Mouse (Mus musculus) urinary bladder, adult 18-20 months (tissue): ENCODE data around the gene Ttll5.

Source experiments
- DNase-seq, 2 experiments: peaks; one replicate each; pipeline ENCODE4 v3.0.0; 2022; ENCODE audit warnings: low spot score in 2 of 2, mixed read lengths in 2 of 2

Gene Ttll5

DNA sequence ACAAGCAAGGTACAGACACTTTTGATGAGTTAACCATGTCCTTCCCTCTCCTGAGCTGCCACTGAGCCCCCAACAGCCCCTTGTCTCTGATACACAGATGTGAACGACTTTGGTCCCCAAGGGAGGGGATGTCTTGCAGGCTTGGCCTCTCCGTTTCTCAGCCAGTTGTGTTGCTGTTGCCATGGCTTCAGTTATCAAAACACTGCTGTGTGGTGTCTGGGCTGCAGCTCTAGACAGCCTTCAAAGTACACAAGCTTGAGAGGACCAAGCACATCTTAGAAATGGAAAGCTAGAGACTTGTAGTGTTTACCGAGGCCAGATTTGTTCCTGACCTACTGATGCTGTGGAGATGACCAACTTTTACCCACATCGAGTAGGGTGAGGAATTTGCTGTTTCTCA, 102.4 kb downstream of the Ttll5 start:
- no peak for DNase-seq

DNA sequence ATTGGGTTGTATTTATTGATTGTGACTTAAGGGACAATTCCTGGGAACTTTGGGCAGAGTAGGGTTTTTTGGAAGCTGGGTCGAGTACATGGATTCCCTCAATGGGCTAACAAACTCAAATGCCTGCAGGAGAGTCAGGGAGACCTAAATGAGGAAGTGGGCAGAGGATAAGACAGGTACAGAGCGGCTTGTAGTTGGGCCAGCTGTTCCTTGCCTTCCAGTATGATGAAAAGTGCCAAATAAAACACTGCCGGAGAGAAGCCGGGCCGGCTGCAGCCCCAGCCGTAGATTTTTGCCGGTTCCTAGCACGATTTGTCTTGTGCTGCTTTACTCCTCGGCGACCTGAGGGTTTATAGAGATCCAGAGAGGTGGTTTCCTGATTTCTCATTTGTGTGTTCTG, 104.1 kb downstream of the Ttll5 start:
- no peak for DNase-seq

DNA sequence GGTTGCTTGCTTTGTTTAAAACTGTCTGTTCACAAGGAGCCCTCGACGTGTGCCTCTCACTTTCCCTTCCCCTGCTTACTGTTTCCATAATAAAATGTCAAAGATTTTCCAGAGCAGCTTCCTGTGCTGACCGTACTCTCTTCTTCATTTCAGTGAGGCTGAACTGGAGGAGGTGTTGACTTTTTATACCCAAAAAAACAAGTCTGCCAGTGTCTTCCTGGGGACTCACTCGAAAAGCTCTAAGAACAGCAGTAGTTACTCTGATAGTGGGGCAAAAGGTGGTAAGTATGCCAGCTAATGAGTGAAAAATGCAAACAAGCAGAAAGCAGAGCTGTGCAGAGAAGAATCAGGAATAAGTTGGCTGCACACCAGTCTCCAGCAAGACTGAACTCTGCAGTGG, 105.3 kb downstream of the Ttll5 start:
- DNase-seq: no peak

DNA sequence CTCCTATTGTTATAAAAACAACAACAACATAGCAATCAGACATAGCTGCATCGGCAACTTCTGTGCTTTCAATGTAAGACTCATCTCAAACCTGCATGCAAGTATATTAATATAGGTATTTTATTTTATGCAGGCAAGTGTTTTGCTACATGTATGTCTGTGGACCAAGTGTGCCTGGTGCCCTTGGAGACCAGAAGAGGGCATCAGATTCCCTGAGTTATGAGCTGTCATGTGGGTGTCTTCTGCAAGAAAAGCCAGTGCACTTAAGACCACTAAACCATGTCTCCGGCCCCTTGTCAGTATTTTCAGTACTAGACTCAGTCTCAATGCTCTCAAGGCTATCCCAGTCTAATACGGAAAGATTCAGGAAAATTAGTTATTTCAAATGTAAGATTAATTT, 106.3 kb downstream of the Ttll5 start:
- DNase-seq: no peak

DNA sequence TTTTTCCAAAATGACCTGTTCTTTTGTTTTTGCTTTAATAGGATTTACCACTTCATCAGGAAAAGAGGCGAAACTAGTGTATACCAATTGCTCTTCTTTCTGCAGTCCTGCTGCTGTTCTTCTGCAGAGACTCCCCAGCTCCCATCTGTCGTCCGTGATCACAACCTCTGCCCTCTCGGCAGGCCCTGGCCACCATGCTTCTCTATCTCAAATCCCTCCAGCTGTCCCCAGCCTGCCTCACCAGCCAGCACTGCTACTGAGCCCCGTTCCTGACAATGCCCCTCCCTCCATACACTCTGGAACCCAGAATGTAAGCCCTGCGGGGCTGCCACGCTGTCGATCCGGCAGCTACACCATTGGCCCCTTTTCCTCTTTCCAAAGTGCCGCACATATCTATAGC, 108.8 kb downstream of the Ttll5 start:
- no peak for DNase-seq

DNA sequence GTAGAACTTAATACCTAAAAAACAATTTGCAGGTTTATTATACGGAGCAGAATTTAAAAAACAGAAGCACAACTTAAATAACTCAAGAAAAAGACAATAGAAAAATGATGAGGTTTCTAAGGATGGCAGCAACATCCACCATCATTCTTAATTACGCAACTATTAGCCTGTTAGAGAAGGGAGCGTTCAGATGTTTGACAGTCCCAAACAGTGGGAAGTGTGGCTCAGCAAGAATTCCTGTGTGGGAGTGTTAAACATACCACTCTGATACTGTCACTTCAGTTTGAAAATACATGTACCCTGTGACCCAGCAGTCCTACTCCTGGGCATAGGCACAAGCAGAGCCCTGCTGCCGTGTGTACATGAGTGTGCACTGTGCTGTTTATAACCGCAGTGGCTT, 112.9 kb downstream of the Ttll5 start:
- no peak for DNase-seq

DNA sequence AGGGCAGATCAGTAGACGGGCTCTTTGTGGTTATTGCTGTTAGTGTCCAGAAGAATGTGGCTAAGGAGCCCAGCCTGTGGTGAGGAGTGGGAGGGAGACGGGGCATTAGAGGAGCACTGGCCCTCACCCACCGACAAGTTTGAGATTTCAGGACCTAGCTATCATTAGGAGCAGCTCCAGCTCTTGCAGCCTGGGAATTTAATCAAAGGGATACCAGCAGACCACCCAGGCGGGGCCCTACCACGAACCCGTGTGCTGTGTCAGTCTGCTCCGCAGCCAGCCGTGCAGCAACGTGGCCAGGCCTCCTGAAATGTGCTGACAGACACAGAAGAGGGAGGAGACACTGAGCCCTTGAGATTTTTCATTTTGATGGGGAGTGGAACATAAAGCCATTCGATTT, 119.0 kb downstream of the Ttll5 start:
- no peak for DNase-seq

DNA sequence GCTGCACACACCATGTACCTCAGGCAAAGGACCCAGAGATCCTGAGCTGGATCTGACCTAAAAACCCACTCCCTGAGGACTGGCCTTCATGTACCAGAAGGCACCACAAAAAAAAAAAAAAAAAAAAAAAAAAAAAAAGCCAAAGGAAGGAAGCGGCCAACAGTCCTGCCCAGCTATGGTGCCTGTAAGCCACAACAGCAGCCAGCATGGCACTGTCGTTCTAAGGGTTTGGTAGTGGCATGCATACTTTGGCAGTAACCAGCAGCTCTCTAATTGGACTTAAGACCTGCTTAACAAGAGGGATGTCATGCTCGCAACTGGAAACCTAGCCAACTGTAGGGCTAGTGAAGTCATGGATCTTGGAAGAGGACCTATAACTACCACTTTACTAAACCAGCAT, 120.0 kb downstream of the Ttll5 start:
- DNase-seq: no peak

DNA sequence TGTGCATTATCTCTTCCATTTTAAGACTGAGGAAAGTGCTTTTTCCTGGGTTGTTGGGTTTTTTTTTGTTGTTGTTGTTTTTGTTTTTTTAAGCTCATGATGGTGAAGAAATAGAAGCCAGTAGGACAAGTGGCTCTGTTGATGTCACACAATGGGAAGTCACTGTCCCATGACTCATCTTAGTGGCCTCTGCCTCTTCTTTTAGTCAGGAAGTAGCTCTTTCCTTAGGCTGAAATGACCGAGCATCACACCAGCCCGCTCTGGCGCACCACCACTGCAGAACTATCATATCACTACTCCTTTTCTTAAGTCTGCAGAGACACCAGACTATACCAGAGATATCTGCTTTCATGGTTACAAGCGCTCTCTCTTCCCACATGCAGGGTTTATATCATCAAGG, 122.7 kb downstream of the Ttll5 start:
- DNase-seq: no peak

DNA sequence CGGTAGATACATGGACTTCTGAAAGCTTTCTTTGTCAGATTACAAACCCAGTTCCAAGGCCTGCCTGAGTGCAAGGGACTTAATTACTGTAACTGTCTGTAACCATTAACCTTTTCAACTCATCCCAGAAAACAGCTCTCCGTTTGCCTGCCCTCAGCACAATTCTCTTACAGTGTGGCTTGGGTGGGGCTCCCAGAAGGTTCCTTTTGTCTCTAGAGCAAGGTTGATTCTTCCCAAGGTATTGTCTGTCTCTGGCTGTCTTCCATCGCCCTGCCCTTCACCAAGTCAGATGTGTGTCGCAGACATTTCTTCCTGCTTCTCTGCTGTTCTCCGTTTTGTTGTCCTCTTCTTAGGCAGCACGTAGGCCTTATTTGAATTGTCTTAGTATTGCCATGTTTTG, 125.2 kb downstream of the Ttll5 start:
- no peak for DNase-seq

DNA sequence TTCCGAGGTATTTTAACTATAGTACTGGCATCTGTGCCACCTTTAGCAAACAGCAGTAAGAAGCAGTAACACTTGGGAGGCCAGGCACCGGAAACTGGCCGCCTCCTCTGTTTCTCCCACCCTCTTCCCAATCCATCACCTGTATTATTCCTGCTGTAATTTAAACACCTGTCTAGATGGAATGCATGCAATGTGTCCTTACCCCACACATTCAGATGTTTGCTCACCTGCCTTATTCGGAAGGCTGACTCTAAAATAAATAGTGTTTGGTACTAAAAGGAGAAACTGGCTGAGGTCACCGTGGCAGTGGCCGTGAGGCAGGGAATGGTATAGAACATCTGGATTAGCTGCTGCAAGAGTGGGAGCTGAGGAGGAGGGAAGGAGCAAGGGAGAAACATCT, 125.9 kb downstream of the Ttll5 start:
- no peak for DNase-seq

DNA sequence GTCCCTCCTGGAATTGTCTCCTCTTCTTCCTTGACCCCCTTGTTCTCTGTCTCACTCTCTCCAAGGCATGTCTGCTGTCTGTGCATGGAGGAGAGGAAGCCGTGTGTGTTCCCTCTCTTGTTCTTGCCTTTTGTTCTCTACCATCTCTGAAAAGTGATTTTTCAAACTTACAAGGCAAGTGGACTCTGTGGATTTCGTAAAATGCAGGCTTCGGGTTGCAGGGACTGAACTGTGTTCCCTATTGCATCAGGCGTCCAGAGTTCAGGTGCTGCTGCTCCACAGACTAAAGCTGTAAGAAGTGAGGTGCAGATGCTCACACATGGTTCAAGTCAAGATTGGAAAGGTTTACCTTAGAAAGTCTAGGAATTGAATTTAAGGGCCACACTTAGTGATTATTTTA, 126.6 kb downstream of the Ttll5 start:
- no peak for DNase-seq

DNA sequence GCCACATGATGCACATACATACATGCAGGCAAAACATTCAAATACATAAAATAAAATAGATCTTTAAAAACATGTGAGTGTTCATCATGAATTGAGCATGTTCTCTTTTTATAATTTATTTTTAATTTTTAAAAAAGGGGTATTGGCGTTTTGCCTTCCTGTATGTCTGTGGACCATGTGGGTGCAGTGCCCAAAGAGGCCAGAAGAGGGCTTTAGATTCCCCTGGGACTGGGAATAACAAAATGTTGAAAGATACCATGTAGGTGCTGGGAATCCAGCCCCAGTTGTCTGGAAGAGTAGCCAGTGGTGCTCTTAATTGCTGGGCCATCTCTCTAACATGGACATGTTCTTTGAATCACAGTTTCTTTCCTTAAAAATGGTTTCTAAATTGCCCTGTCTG, 127.4 kb downstream of the Ttll5 start:
- no peak for DNase-seq

DNA sequence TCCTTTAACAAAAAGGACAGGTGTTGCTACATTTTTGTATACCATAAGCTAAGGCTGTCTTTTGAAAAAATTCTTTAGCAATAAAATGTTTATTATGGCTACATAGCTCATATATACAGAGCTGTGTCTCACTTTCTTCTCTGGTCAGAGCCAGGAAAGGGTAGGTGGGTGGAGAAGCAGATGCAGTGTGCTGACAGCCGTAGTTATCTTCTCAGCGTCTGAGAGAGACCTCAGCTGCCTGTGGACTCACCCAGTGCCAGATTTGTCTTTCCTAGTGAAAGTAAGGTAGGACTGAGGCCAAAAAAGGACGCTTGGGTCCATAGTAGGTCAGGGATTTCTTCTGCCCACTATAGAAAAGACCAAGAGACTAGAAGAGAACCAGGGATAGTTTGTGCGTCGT, 127.9 kb downstream of the Ttll5 start:
- DNase-seq: no peak

DNA sequence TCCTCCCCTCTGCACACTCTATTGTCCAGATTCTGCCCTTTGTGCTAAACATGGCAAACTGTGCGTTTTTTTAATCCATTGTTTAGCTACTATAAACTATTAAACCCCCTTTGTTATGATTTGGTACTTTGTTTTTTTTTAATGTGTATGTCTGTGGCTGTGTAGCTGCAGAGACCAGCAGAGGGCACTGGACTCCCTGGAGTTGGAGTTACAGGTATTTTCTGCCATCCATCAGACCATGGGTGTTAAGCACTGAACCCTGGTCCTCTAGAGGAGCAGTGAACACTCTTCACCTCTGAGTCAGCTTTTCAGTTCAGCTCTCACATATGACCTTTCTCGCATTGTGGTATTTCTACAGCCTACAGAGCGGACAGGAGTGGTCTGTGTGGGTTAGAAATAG, 129.7 kb downstream of the Ttll5 start:
- no peak for DNase-seq

DNA sequence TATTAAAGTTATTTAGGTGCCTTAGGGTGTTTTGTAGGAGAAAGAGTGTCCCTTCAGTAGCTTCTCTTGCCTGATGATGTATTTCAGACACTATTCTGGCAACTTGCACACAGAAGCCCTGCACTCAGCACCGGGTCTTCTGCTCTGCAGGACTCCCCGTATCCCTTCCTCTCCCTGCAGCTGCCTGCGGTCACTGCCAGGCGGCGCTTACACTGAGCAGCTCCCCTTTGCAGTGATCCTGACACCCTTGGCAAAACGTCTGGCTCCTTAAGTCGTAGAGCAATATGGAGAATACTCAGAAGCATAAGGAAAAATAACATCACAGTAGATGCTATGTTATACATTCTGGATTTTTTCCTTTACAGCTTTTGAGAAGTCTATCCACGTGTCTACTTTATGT, 130.6 kb downstream of the Ttll5 start:
- DNase-seq: no peak

DNA sequence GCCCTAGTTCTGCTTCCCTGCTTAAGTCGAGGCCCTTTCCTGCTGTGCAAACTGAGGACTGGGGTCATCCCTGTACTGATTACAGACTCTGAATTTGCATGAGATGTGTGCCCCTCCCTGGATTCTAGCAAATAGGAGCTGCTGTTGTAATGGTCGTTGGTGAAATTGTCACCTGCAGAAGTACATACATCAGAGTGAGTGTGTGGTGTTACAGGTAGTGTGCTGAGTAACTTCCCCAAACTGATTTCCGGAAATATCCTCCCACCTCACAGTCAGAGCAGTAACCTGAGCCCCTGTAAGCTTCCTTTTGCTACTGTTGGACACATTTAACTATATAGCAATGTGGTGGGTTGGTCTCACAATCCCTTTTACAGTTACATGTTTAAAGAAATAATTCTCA, 131.2 kb downstream of the Ttll5 start:
- no peak for DNase-seq

DNA sequence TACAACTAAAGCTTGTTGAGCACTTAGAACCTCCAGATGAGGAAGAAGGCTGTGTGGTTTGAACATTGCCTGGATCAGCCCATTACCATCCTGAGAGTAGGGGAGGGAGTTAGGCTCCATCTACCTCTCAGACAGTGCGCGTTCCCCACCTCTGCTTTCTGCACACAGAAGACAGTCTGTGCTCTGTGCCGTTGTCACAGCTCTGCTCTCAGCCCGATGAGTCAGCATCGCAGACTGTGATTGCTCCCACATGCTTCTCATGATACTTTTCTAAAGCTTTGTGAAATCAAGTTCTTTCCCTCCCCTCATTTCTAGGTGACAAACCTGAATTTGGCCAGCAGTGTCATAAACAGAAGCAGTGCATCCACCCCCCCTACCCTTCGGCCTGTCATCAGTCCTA, 131.8 kb downstream of the Ttll5 start:
- DNase-seq: no peak

DNA sequence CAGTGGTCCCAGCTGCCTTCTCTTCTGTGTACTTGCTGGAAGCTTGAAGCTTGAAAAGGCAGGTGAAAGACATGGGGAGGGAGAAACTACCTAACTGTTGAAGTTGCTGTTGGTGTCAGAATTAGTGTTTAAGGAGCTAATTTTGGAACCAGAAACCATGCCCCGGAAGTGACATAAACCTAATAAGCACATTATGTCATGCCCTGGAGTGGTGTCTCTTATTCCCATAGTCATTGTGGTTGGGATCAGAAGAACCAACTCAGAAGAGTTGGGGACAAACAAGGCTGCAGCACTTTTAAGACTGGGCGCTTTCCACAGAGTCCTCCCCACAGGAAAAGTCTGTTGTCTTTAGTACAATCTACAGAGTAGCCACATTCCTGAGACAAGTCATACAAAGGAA, 134.0 kb downstream of the Ttll5 start:
- no peak for DNase-seq

DNA sequence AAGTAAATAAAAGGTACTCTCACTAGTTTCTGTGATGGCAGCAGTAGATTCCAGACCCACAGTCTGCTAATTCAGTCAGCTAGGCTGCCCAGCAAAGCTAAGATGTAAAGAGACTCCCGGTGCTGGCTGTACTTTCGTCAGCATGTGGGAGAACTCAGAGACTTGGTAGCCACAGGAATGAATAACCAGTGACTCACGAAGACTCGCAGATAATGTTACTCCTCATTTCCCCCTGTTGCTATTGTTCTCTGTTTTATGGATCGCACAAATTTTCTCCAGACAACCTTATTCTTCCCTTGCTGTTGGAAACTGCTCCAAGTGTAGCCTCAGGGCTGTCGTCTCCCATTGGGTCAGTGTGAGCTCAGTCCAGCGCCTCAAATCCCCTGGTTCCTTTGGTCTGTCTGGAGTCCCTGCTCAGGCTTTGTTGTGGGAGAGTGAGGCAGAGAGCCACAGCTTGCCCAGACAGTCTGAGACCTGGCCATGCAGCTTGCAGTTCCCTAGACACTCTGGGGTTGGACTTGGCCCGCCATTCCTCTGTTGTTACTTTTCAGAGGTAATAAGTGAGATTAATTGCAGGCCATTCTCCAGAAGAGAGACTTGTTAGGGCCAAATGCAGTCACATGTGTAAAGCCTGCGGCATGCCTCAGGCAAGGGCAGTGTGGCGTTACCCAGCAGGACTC, 135.5 kb downstream of the Ttll5 start:
- DNase-seq: no peak

DNA sequence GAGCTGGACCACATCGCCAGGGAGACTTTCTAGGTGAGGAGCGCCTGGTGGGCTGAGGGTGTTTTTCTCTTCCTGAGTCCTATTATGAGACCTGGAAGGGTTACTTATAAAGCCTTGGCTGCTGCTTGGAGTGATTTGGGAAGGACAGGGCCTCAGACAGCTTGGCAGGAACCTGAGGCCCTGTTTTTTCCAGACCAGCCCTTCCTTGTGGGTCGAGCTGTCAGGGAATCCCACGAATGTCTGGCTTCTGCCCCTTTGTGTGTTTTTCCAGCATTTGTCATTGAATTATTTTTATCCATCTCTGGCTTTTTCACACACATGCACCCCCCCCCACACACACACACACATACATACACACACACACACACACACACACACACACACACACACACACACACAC, 136.2 kb downstream of the Ttll5 start:
- DNase-seq: no peak

DNA sequence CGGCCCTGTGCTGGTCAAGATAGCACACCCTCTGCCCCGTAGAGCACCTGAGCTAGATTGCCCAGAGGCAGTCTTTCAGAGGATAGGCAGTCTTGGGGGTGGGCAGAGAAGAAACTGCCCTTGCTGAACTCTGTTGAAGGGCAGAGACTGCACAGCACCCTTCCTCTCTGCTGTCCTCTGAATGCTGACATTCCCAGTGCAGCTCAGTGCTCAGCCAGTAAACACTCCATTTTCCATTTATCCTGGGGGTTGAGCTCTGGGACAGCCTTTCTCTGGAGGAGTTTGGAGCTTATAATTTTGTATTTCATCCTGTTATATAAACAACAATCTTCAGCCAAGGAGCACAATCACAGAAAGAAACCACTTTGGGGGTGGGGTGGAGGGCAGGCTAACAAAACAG, 138.7 kb downstream of the Ttll5 start:
- no peak for DNase-seq

DNA sequence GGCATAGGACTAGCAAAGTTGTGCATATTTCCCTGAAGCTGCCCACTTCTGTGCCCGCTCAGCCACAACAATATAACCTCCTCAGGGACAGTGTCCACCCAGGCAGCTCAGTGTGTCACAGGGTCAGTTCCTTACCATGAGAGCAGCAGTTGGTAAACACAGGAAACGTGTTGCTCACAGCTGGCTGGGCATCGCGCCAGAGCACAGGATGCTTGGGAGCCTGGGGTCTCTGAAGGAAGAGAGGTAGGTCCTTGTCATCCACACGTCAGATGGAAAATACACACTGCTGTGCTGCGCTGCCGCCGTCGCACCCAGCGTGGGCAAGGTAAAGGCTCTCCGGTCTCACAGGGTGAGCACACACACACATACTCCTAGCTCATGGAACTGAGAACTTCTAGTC, 139.2 kb downstream of the Ttll5 start:
- no peak for DNase-seq

DNA sequence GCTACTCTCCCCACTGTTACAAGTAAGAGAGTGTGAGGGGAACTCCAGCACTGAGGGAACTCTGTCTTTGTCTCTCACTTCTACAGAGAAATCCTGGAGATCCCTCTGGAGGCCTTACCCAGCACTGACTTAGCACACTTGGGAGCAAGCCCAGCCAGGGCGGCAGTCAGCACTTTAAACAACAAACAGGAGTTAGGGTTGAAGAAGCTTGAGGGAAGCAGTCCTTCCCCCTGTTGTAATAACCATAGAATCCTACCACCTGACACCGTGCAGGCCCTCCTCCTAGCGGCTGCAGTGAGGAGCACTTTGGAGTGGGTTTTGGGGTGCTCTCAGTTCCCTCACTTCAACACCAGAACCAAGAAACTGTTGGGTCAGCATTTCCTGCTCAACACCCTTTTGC, 140.0 kb downstream of the Ttll5 start:
- no peak for DNase-seq

DNA sequence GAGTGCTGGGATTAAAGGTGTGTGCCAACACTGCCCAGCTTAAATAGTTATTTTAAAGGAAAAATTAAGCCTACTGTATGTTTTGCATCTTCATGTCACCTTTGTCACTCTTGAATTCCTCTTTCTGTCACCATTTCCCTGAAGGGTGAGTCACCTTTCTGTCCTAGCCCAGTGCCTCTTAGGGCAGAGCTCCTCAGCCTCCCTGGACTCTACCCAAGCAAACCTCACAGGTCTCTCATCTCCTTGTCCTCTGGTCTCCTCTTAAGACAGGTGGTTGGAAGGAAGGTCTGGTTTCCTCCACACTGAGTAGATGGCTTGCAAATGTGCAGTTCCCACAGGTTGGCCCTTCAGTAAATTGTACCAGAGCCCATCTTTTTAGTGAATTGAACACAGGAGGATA, 143.4 kb downstream of the Ttll5 start:
- DNase-seq: no peak
